Mouse (Mus musculus) cerebellum, adult 18-20 months (tissue): ENCODE measurements around the gene Ctu2.
A peak's percentile ranks its signal among the peaks of the same experiment; 100 is the strongest.

ENCODE experiments used
- DNase-seq, 2 experiments: peaks; one replicate each; pipeline ENCODE4 v3.0.0; 2021

Ctu2 gene

DNA sequence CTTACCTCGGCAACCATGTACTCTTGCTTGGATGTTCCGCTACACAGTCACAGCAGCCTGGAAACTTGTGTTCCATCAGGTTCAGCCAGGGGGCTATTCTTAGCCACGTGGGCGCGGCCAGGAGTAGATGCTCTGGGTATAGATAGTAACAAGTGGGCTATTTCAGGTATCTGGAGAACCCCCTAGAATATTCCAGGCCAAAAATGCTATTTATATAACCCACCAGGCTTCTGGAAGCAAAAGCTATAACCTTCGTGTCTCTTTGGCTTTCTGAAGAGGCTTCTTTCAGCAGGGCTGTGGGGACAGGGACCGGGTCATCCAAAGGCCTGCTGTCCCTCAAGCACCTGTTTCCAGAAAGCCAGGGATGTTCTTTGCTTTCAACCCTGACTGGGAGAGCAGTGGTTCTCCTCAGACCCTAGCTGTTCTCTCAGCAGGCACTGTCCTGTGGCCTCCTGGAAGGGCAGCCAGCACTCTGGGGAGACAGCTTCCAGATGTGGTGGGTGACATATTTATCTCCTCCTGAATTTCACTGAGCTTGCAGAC lies 24.7 kb upstream of the Ctu2 start:
- no peak for DNase-seq

DNA sequence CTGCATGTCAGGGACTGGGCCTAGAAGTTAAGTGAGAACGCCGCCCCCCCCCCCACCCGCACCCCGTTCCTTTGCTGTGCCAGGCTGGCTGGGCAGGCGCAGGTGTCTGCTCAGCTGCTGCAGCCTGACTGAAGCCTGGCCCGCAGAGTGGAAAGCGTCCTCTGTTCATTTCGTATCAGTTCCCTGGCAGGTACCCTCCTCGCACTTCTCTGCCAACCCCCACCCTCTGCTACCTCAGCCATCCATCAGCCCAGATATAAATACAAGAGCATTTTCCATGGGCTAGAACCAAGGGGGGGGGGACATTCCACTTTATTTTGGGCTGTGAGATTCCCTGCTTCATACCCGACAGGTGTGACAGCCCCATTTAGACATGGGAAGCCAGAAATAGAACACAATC lies 23.8 kb upstream of the Ctu2 start:
- no peak for DNase-seq

GRCm38 (mm10) chr8:122454409-122454808 lies 21.5 kb upstream of the Ctu2 start:
- no peak for DNase-seq

DNA sequence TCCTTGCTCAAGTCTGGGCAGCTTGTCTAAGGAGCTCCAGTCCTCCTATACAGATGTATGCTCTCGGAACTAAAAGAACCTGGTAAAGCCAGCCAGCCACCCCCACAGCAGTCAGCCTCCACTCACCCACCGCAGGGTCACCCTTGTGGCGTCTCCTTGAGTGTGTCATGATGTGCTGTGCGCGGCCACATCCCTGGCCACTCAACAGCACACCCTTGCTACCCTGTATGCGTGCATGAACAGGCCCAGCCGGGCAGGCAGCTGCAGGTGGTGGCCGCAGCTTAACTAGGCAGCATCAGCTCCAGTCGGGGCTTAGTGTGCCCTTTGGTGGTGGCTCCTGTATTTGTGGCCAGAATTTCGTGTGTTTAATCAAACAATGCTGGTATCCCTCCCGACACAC lies 18.8 kb upstream of the Ctu2 start:
- no peak for DNase-seq

DNA sequence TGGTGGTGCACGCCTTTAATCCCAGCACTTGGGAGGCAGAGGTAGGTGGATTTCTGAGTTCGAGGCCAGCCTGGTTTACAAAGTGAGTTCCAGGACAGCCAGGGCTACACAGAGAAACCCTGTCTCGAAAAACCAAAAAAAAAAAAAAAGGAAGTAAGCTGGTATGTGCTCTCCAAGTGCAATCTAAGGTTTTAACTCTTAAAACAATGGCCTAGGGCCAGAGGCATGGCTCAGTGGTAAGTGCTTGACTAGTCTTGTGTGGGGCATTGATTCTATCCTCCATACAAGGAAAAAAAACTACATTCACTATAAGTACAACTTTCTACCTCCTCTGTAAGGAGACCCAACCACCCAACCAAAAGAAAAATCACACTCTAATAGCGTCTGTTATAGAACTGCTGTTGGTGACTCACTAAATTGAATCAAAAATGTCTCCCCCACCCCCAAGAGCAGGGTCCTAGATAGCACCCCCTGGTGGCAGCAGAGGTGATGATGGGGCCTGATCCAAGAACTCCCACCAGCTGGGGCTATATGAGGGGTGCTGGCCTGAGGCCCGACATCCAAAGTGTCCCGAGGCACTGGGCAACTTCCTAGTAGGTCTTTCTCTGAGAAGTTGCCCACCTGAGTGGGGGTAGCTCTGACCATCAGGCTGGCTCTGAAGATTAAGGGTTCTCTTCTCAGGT lies 16.6 kb upstream of the Ctu2 start:
- DNase-seq, result no peak

- DNase-seq, result no peak
These were observed 16.0 kb upstream of the Ctu2 start for GRCm38 (mm10) chr8:122459990-122460389.

- peak; percentile 74 to 76 for DNase-seq
These were observed 15.1 kb upstream of the Ctu2 start, which contains the start of gene Snai3 for GRCm38 (mm10) chr8:122460524-122461472. TSS of gene Snai3 (minus strand) at chr8:122460733.

DNA sequence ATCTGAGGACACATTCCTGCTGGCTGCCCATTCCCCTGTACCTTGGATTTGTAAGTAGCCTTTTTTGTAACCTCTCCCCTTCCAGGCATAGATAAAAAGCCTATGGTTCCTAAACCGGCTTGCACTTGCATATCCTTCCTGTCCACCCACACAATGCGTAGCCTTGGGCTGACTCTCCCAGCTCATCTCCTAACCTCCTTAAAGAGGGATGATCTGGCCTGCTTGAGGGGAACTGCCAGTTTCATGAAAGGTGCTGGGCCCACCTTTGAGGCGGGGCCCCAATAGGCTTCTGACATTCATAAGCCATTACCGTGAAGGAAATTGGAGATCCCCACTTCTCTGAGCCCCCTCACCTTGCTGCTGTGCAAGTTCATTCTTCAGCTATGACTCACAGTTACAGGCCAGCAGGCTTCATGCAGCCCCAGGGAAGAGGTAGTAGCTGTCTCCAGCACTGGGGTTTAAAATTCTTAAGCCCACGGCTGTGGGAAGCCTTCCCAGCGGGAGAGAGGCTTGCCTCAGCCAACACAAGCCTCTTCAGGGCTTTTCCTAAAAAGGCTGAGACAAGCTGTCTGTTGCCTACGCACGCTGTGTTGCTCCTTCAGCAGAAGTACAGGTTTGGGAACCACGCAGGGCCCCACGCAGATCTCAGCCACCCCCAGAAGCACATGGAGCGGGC lies 14.3 kb upstream of the Ctu2 start:
- DNase-seq, result no peak

DNA sequence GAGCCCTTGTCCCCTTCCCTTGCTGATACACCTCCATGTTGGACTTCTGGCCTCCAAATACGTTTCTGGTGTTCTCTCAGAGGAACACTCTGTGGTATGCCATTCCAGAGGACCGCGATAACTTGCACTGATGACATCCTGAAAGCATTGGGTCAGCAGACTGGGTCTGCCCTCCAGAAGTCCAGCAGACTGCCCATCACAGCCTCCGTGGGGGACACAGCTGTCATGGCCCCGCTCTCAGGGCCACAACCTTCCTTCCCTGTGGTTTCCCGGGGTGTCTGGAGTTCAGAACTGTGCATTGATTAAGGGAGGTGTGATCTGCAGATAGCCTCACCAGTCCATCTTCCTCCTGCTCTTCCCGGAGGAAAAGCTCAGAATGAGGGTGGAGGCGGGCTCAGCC lies 13.4 kb upstream of the Ctu2 start:
- no peak for DNase-seq

- DNase-seq, result no peak
These were observed 12.0 kb upstream of the Ctu2 start for GRCm38 (mm10) chr8:122463651-122464640.

DNA sequence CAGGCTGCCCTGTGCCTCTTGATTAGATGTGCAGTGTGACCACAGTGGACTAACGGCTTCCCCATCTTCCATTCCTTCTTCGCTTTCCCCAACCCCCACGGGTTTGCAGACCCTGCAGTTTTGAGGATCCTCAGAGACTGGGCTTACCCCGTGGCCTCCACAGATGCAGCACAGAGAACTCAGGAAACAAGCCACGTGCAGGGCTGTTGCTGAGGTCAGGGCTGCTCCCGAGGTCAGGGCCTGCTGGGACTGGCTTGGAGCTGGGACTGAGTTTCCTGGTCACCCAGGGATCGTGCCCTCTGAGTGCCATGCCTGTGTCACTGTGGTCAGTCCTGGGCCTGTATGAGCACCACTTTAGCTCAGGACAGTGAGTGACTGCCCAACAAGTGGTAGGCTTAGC lies 11.0 kb upstream of the Ctu2 start:
- DNase-seq, result no peak

GRCm38 (mm10) chr8:122467816-122468215 lies 8.1 kb upstream of the Ctu2 start:
- no peak for DNase-seq

DNA sequence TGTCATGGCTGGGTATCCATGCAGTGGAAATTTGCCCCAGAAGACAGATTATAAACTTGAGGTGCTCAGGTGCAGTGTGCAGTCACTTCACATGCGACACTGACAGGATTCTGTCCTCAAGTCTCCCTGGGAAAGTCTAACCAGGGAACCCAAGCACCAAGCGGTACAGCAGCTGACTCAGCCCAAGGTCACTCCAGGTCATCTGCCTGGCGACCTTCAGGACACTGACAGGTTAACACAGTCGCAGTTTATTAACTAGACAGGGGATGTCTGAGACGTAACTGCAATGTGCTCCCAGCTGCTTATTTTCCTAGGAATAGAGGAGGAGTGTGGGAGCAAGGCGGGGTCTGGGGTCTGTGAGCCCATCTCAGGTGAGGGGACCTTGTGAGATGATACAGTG lies 6.5 kb upstream of the Ctu2 start:
- DNase-seq, result no peak

DNA sequence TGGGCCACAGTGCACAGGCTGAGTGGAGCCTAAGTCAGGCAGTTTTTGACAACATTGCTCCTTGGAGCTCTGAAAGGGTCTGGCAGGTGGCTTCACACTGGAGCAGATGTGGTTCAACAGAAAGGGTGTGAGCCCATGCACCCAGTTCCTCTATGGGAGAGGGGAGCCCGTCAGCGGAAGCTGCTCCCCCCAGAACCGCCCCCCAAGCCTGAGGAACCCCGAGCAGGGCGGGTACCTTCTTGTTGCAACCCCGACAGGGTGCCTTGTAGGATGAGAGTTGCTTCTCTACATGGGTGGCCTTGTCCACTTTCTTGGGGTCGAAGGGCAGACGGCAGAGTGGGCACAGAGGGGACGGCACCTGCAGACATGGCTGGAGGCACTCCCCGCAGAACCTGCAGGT lies 6.0 kb upstream of the Ctu2 start:
- DNase-seq, result no peak

DNA sequence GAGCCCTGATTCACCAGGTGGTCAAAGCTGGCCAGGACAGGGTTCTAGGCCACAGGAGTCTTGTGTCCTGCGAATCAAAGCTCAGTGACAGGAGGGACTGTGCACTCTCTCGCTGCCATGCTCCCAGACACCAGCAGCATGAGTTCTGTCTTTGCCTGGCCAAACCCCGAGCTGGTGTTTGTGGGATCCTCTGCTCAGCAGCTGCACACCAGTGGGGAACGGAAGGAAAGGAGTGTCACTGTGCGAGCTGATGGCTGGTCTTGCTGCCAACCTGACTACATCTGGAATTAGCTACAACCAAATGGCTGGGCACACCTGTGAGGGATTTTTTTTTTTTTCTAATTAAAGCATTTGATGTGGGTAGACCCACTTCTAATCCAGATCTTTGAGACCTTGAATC lies 5.3 kb upstream of the Ctu2 start:
- no peak for DNase-seq

GRCm38 (mm10) chr8:122473911-122474421 lies 2.0 kb upstream of the Ctu2 start:
- no peak for DNase-seq

DNA sequence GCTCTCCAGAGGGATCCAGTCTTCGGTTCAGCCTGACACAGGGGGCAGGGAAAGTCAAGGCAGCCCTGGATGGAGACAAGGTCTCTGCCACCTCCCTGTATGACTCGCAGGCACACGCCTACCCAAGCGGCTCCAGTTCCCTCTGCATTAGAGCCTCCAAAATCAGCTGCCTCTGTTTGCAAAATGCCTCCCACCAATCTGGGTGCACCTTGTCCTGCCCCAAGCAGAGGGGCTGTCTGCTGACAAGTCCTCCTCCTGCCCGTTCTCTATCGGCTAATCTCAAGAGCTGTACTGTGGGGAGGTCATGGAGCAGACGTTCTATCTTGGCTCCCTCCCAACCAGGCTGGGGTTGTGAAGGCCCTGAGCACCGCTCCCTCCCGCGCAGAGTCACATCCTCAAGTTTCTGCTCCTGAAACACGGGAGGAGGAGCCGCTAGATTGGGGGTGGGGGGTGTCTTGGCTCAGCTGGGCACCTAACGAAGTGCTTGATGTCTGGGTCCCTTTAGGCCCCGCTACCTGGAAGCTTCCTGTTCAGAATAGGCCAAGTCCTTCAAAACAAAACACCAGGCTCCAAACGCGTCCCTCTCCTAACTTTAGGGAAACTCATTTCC lies 887 bp upstream of the Ctu2 start:
- DNase-seq, result peak; percentile 37 to 46

DNA sequence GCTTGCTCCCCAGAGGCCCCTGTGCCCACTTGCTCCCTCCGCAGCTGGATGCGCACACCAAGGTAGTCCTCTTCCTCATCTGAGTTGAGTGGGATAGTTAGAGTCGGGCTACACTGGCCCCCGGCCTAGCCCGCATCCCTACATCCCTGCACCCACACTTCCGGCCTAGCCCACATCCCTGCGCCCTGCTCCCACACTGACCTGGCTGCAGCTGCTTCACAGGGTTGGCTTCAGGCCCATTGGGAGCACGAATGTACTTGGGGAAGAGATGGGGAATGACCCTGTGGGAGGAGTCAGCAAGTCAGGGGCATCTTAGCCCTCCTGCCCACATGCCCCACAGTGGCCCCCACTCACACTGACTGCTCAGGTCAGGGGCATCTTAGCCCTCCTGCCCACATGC lies 6.5 kb downstream of the Ctu2 start:
- DNase-seq, result no peak

DNA sequence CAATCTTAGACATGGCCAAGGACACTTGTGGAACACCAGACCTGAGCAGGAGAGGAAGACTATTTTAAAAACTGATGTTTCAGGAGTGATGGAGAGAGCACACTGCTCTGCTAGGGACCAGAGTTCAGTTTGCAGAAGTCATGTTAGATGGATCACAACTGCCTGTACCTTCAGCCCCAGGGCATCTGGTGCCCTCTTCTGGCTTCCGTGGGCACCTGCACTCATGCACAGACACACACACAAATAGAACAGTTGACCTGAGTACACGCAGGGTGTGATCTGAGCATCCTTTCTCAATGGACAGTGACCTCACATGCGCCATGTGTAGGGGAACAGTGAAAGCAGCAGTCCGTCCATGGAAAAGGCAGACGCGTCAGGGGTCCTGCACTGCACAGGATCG lies 7.9 kb downstream of the Ctu2 start:
- DNase-seq, result no peak

DNA sequence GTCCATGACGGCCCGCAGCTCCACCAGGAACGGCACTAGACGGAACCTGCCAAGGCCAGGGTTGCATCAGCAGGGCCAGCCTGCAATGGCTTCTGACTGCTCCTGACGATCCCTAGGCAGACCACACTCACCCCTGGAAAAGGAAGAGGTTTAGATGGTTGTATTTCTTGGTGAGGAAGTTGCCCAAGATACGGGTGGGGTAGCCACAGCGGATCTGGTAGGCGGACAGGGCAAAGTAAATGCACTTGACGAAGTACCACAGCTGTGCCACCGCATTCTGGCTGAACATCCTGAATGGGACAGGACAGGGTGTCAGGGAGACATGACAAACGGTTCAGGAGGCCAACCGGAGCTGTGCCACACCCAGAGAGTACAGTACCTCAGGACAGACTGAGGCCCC lies 8.9 kb downstream of the Ctu2 start:
- no peak for DNase-seq

DNA sequence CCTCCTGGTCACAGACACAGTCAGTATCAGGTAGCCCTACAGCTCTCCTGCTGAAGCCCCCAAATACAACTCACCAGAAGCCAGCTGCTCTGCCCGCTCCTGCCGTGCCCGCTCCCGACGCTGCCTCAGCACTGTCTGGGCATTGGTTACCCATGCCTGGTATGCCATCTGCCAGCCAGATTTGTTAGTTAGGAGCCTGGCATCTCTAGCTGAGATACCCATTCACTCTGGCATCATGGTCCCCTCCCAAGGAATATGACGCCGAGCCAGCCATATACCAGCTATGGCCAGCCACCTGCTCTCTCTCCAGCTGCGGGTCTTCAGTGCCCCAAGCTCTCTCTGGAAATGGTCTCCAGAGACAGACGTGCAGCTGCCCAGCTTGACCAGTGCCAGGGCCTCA lies 12.4 kb downstream of the Ctu2 start:
- no peak for DNase-seq
